In genomic region chr5:38636301-38636749, GRCm38 (mm10) we compare ENCODE assay signal across 16 mouse cellular contexts. TPM values are rescaled to one million over a fixed set of nuclear protein-coding genes. Genes with fewer than 3 reads are reported as not detected.
DNase-seq lines count a peak whose midpoint lies in the region.
"Had no signal": no experiment of that assay in that cellular context is flagged by ENCODE, and none has a peak within 500 bp of the region (broad histone marks: within the 10 kb centered on the region; RNA-seq: fewer than 3 reads in every experiment).

No protein-coding gene starts in this region.

- DNase-seq in left cerebral cortex, postnatal 4 days, result peak; percentile 26
- no peak for DNase-seq in left cerebral cortex, adult 9 months (ENCODE audit: low spot score in 2 of 2)
- peak; percentile 72 for DNase-seq in cerebellum, adult 11 months
- DNase-seq in cerebellum, adult 9-11 months, result peak; percentile 89
- peak; percentile 73 for DNase-seq in retina, postnatal 1 day
- no peak for DNase-seq in gastrocnemius, postnatal 36 days
- no peak for DNase-seq in gastrocnemius, postnatal 25 days
- no peak for DNase-seq in layer of hippocampus, postnatal 36 days
- DNase-seq: adrenal gland, postnatal 14 days; gastrocnemius, postnatal 14 days; kidney, adult 9 months; kidney, postnatal 36 days; liver, embryonic 13.5 days; lung, embryonic 14.5 days; lung, postnatal 36 days; thymus, postnatal 25 days had no signal

- intact Hi-C loops in left cerebral cortex, postnatal 4 days (cut with DNase I), result no loop called here
- intact Hi-C loops in gastrocnemius, postnatal 36 days (cut with DNase I), result no loop called here

RNA-seq across cellular contexts. Expression of gene Zfp518b, which starts 48.3 kb away (rescaled TPM):
- total RNA-seq in left cerebral cortex, postnatal 4 days (2021), result 10 to 100 TPM; 36.8 to 38.0 TPM
- 1 to 10 TPM; 2.0 to 2.4 TPM for total RNA-seq in gastrocnemius, postnatal 36 days (2021)
- 1 to 10 TPM; 2.2 to 3.1 TPM for total RNA-seq in gastrocnemius, postnatal 25 days (2021)
- 10 to 100 TPM; 14.3 to 19.7 TPM for total RNA-seq in layer of hippocampus, postnatal 36 days (2021)

Comparison
In these comparisons a context has a peak if more than half of its experiments do, and no peak if none do; other contexts are left out.
1. DNase-seq: peak in left cerebral cortex, postnatal 4 days (single experiment), cerebellum, adult 11 months (single experiment), cerebellum, adult 9-11 months (single experiment) and retina, postnatal 1 day (single experiment); none in left cerebral cortex, adult 9 months (0 of 2), gastrocnemius, postnatal 36 days (0 of 2), gastrocnemius, postnatal 25 days (single experiment) and layer of hippocampus, postnatal 36 days (0 of 2).